Comparison of ENCODE assay signal across 26 mouse cellular contexts in genomic region chr6:117153046-117153445, GRCm38 (mm10). TPM values are rescaled to one million over a fixed set of nuclear protein-coding genes. Genes with fewer than 3 reads are reported as not detected.
DNase-seq lines count a peak whose midpoint lies in the region; ATAC-seq and TF ChIP-seq lines count a peak whose summit lies in the region.
"Had no signal": no experiment of that assay in that cellular context is flagged by ENCODE, and none has a peak within 500 bp of the region (broad histone marks: within the 10 kb centered on the region; RNA-seq: fewer than 3 reads in every experiment).

No protein-coding gene starts in this region.

- WGBS in hindbrain, postnatal 0 days = 57% methylated on average over 5 of the region's 5 CpGs
- WGBS in hindbrain, embryonic 12.5 days = 77% methylated on average over 5 of the region's 5 CpGs
- 63% methylated on average over 5 of the region's 5 CpGs for WGBS in embryonic facial prominence, embryonic 13.5 days
- WGBS in limb, embryonic 12.5 days = 53% methylated on average over 5 of the region's 5 CpGs

- no peaks in the 10 kb centered on the region for H3K9me3 ChIP-seq in hindbrain, postnatal 0 days (ENCODE audit: low read length)
- no peaks in the 10 kb centered on the region for H3K9me3 ChIP-seq in hindbrain, embryonic 12.5 days (replicated peaks)
- H3K9me3 ChIP-seq in embryonic facial prominence, embryonic 13.5 days = no peaks in the 10 kb centered on the region
- no peaks in the 10 kb centered on the region for H3K9me3 ChIP-seq in limb, embryonic 12.5 days
- H3K9me3 ChIP-seq: embryonic facial prominence, embryonic 15.5 days; hindbrain, embryonic 10.5 days had no signal

- TF ChIP-seq CTCF in hindbrain, postnatal 0 days (IDR thresholded peaks at IDR 0.05; ENCODE audit: low read depth) = no peak

- no peak overlapping the region for H3K4me3 ChIP-seq in hindbrain, postnatal 0 days (ENCODE audit: low read length)
- H3K4me3 ChIP-seq in hindbrain, embryonic 12.5 days = no peak overlapping the region
- H3K4me3 ChIP-seq in embryonic facial prominence, embryonic 13.5 days = no peak overlapping the region
- H3K4me3 ChIP-seq in limb, embryonic 12.5 days (replicated peaks) = no peak overlapping the region
- H3K4me3 ChIP-seq: embryonic facial prominence, embryonic 15.5 days; hindbrain, embryonic 10.5 days had no signal

- H3K27me3 ChIP-seq in hindbrain, postnatal 0 days (ENCODE audit: insufficient read depth, low read length) = no peaks in the 10 kb centered on the region
- H3K27me3 ChIP-seq in hindbrain, embryonic 12.5 days = no peaks in the 10 kb centered on the region; the same call in 1 of the 2 replicates
- H3K27me3 ChIP-seq in embryonic facial prominence, embryonic 13.5 days = 0 out of 2 replicates have a peak, but pooled peaks cover 4% of the 10 kb centered on the region
- peaks cover 28% of the 10 kb centered on the region for H3K27me3 ChIP-seq in limb, embryonic 12.5 days
- H3K27me3 ChIP-seq: embryonic facial prominence, embryonic 15.5 days; Patski had no signal

- ATAC-seq in hindbrain, postnatal 0 days = no peak
- no peak for ATAC-seq in hindbrain, embryonic 12.5 days (ENCODE audit: low FRiP score)
- ATAC-seq in embryonic facial prominence, embryonic 13.5 days (ENCODE audit: insufficient number of reproducible peaks, insufficient read depth, low FRiP score, low TSS enrichment, low read depth) = no peak
- ATAC-seq in limb, embryonic 12.5 days (ENCODE audit: insufficient number of reproducible peaks, insufficient read depth, low FRiP score, low TSS enrichment, low read depth) = no peak
- ATAC-seq in frontal cortex, adult (ENCODE audit: low TSS enrichment) = no peak
- ATAC-seq: CD4-positive, CD25-positive, alpha-beta regulatory T cell, adult 4 months; forebrain, embryonic 14.5 days; forebrain, postnatal 0 days; intestine, postnatal 0 days had no signal

- H3K4me1 ChIP-seq in hindbrain, postnatal 0 days (ENCODE audit: insufficient read depth, low read length) = 0 out of 2 replicates have a peak, but pooled peaks cover 3% of the 10 kb centered on the region
- peaks cover 11% of the 10 kb centered on the region for H3K4me1 ChIP-seq in hindbrain, embryonic 12.5 days
- H3K4me1 ChIP-seq in embryonic facial prominence, embryonic 13.5 days = peaks cover 49% of the 10 kb centered on the region
- H3K4me1 ChIP-seq in limb, embryonic 12.5 days (replicated peaks) = peaks cover 60% of the 10 kb centered on the region

- no peaks in the 10 kb centered on the region for H3K36me3 ChIP-seq in hindbrain, postnatal 0 days (ENCODE audit: insufficient read depth, low read length)
- no peaks in the 10 kb centered on the region for H3K36me3 ChIP-seq in hindbrain, embryonic 12.5 days
- no peaks in the 10 kb centered on the region for H3K36me3 ChIP-seq in embryonic facial prominence, embryonic 13.5 days
- H3K36me3 ChIP-seq in limb, embryonic 12.5 days = no peaks in the 10 kb centered on the region
- H3K36me3 ChIP-seq: embryonic facial prominence, embryonic 15.5 days; hindbrain, embryonic 10.5 days had no signal

- DNase-seq in hindbrain, postnatal 0 days (ENCODE audit: low spot score) = peak; percentile 33
- DNase-seq in NIH3T3 (ENCODE audit: low read depth) = peak; percentile 59
- DNase-seq in kidney, adult 9 months = no peak
- DNase-seq: adrenal gland, postnatal 10 days; adrenal gland, postnatal 36 days; cerebellum, adult 18-20 months; cerebellum, adult 9-10 months; cerebellum, postnatal 14 days; forebrain, postnatal 0 days; gastrocnemius, postnatal 10 days; gastrocnemius, postnatal 36 days; heart, postnatal 36 days had no signal

- H3K27ac ChIP-seq in hindbrain, postnatal 0 days = no peak overlapping the region
- no peak overlapping the region for H3K27ac ChIP-seq in hindbrain, embryonic 12.5 days
- H3K27ac ChIP-seq in embryonic facial prominence, embryonic 13.5 days = peak overlapping the region; percentile 49; the same call in 1 of the 2 replicates
- 0 out of 2 replicates have a peak overlapping the region, but pooled peaks have one; percentile 76 for H3K27ac ChIP-seq in limb, embryonic 12.5 days
- H3K27ac ChIP-seq: embryonic facial prominence, embryonic 15.5 days; hindbrain, embryonic 10.5 days; hindbrain, embryonic 14.5 days had no signal

- H3K4me2 ChIP-seq in hindbrain, postnatal 0 days (ENCODE audit: low read depth, low read length) = no peak overlapping the region
- H3K4me2 ChIP-seq in hindbrain, embryonic 12.5 days (replicated peaks) = no peak overlapping the region
- H3K4me2 ChIP-seq in embryonic facial prominence, embryonic 13.5 days = no peak overlapping the region
- H3K4me2 ChIP-seq in limb, embryonic 12.5 days = no peak overlapping the region
- H3K4me2 ChIP-seq: embryonic facial prominence, embryonic 15.5 days; heart, embryonic 11.5 days; hindbrain, embryonic 14.5 days had no signal

- H3K9ac ChIP-seq in hindbrain, postnatal 0 days (replicated peaks; ENCODE audit: low read length) = no peak overlapping the region
- no peak overlapping the region for H3K9ac ChIP-seq in hindbrain, embryonic 12.5 days
- H3K9ac ChIP-seq in embryonic facial prominence, embryonic 13.5 days = no peak overlapping the region
- H3K9ac ChIP-seq in limb, embryonic 12.5 days (replicated peaks) = no peak overlapping the region
- H3K9ac ChIP-seq: embryonic facial prominence, embryonic 15.5 days; forebrain, postnatal 0 days; hindbrain, embryonic 14.5 days had no signal

RNA-seq across cellular contexts. Expression of gene Cxcl12, which starts 15.3 kb away (rescaled TPM):
- total RNA-seq in hindbrain, postnatal 0 days (2014; rRNA removed) = 39.2 and 40.3 TPM in 2 replicates
- polyA plus RNA-seq in hindbrain, postnatal 0 days (2015; fragmentation: Nextera tagmentation; extraction: Ambion mirVana) = 90.9 and 92.2 TPM in 2 replicates
- polyA plus RNA-seq in hindbrain, embryonic 12.5 days (2016; fragmentation: Nextera tagmentation; extraction: Ambion mirVana) = 79.3 and 91.9 TPM in 2 replicates
- 206 and 279 TPM in 2 replicates for polyA plus RNA-seq in embryonic facial prominence, embryonic 13.5 days (2015; fragmentation: Nextera tagmentation; extraction: Ambion mirVana)
- polyA plus RNA-seq in limb, embryonic 12.5 days (2016; fragmentation: Nextera tagmentation; extraction: Ambion mirVana) = 66.4 and 67.7 TPM in 2 replicates
- total RNA-seq: granulocyte monocyte progenitor cell, adult 5-6 weeks; MEL had no signal
- polyA plus RNA-seq: CD4-positive, CD25-positive, alpha-beta regulatory T cell, adult 4 months had no signal

Comparison
In these comparisons a context has a peak if more than half of its experiments do, and no peak if none do; other contexts are left out.
1. H3K27ac ChIP-seq: peak in embryonic facial prominence, embryonic 13.5 days (single experiment) and limb, embryonic 12.5 days (single experiment); none in hindbrain, postnatal 0 days (single experiment) and hindbrain, embryonic 12.5 days (single experiment).